Mouse (Mus musculus): ENCODE measurements around the gene Ccdc70. TPM values are rescaled to one million over a fixed set of nuclear protein-coding genes. Genes with fewer than 3 reads are reported as not detected.

Gene Ccdc70
- polyA plus RNA-seq (2012; rRNA removed): not detected in 2 replicates

DNA sequence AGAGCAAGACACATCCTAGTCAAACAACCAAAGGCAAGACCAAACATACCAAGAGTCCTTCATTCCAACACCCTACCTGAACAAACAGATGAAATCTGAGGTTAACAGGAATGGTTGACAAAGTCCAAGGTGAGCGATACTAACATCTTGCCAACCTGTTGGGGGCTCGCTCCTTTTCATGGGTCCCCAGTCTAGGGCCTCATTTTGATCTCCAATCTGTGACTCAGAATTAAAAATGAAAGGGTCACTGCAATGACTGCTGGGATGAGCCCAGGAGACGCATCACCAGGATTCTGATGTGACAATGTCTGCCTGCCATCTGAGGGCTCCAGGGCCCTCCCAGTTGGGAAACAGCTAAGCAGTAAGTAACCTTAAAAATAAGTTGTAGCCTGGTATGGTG is at the start of gene Ccdc70:
Ccdc70 (plus strand) TSS at position 301 of the 400 bp plus-strand sequence.

DNA sequence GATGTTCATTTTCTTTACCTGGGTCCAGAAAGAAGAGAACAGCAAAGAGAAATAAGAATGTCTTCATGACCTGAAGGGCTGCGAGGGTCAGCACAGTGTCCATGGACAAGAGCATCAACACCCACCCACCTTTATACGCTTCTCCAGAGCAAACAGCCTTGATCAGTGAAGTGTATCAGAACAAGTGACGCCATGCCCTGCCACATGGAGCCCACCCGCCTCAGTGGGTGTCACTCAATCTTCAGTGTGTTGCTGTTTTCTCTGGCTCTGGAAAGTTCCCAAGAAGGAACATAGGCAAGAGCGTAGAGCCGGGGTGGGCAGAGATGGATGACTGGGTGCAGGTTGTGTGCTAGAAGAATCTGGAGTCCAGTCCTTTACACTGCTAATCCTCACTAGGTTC is 37.0 kb upstream of the Ccdc70 start, which contains the start of gene Defb15:
Defb15 (minus strand) TSS at position 101 of the 400 bp plus-strand sequence.

DNA sequence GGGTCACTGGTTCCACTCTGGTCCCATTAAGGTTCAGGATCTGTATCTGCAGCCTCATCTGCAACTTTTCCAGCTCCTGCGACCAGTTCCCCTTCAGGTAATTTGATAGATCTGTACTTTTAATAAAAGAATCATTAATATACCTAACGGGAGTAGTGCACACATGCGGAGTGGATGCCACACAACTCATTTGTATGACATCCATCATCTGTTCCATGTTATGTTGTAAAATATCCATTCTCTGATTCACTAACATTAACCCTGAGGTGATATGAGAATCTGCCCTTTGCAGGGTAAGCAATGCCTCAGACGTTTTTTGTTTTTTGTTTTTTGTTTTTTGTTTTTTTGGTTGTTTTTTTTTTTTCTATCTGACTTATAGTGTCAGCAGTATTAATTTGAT is 31.5 kb upstream of the Ccdc70 start, which contains the start of gene Defb35:
Defb35 (plus strand) TSS at position 301 of the 400 bp plus-strand sequence.

DNA sequence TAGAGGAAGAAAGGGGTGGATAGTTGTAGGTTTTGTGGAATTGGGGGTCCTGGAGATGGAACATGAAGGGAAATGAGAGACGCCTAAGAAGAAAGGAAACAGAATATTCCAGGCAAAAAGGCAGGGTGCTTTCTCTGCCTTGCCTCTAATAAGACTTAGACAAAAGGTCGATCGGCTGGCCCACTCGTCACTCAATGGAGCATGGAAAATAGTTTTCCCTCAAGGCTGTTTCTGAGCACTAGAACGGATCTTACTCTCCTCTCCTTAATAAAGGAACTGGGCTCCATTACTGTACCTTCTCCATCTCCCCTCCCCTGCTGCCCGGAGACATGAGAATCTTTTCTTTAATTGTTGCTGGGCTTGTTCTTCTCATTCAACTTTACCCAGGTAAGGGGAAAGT is 23.1 kb upstream of the Ccdc70 start, which contains the start of gene Defb13:
Defb13 (plus strand) TSS at position 301 of the 400 bp plus-strand sequence.

DNA sequence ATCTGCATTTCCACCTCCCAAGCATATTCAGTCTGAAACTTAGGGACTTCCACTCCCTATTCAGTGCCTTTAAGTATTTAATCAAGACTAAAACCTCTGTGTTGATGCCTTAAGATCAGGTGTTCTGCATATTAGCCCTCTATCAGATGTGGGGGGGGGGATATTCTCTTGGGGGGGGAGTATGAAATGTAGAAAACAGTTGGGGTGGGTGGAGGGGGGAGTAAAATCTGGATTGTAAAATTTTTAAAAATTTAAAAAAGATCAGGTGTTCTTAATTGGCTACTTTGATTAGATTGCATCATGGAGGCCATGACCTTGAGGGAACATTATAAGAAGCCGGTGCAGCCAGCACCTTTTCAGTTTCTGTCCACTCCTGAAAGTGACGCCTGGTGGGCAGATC is 11.2 kb upstream of the Ccdc70 start, which contains the start of gene Fam90a1a:
Fam90a1a (plus strand) TSS at position 301 of the 400 bp plus-strand sequence.

Other genes with a start within 250 kb of the Ccdc70 start
- not detected in 2 replicates for gene Defa24, start 235.3 kb upstream of the Ccdc70 start, polyA plus RNA-seq (2012; rRNA removed)
- not detected in 2 replicates for gene Defb50, start 146.2 kb upstream of the Ccdc70 start, polyA plus RNA-seq (2012; rRNA removed)
- not detected in 2 replicates for gene Defb2, start 129.8 kb upstream of the Ccdc70 start, polyA plus RNA-seq (2012; rRNA removed)
- gene Defb10, start 110.9 kb upstream of the Ccdc70 start, polyA plus RNA-seq (2012; rRNA removed): not detected in 2 replicates
- not detected in 2 replicates for gene Defb9, start 84.4 kb upstream of the Ccdc70 start, polyA plus RNA-seq (2012; rRNA removed)
- 5.7 and 12.0 TPM in 2 replicates for gene Defb11, start 63.4 kb upstream of the Ccdc70 start, polyA plus RNA-seq (2012; rRNA removed)
- not detected in 2 replicates for gene Defb15, start 37.1 kb upstream of the Ccdc70 start, polyA plus RNA-seq (2012; rRNA removed)
- not detected in 2 replicates for gene Defb35, start 31.4 kb upstream of the Ccdc70 start, polyA plus RNA-seq (2012; rRNA removed)
- gene Defb13, start 23.0 kb upstream of the Ccdc70 start, polyA plus RNA-seq (2012; rRNA removed): not detected in 2 replicates
- not detected in 2 replicates for gene Fam90a1a, start 11.1 kb upstream of the Ccdc70 start, polyA plus RNA-seq (2012; rRNA removed)
- 2.8 TPM in 2 replicates for gene Atp7b, start 90.5 kb downstream of the Ccdc70 start, polyA plus RNA-seq (2012; rRNA removed)
- 10.8 and 12.2 TPM in 2 replicates for gene Alg11, start 90.9 kb downstream of the Ccdc70 start, polyA plus RNA-seq (2012; rRNA removed)
- gene Nek5, start 155.3 kb downstream of the Ccdc70 start, polyA plus RNA-seq (2012; rRNA removed): 0.79 and 1.2 TPM in 2 replicates
- 7.2 and 9.2 TPM in 2 replicates for gene Nek3, start 196.7 kb downstream of the Ccdc70 start, polyA plus RNA-seq (2012; rRNA removed)
- 9.5 and 11.7 TPM in 2 replicates for gene Ckap2, start 216.0 kb downstream of the Ccdc70 start, polyA plus RNA-seq (2012; rRNA removed)
- gene Vps36, start 223.0 kb downstream of the Ccdc70 start, polyA plus RNA-seq (2012; rRNA removed): 26.0 and 27.1 TPM in 2 replicates